Comparison of ENCODE assay signal across 15 mouse cellular contexts in the genomic region with DNA sequence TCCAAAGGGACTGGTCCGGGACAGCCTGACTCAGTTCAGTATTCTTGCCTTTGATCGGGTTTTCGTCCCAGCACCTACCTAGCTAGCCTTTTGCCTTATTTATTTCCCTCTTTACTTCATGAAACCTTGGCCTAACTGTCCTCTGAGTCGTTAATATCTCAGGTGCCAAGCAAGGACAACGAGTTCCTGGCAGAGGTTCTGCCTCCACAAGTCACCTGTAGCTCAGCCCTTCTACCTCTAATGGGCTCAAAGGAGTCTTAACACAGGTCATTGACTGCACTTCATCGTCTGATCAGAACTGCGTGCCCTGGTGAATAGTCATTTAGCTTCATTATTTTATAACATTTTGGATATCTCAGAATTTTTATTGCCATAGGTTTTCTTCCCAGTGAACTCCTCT. TPM values are rescaled to one million over a fixed set of nuclear protein-coding genes. Genes with fewer than 3 reads are reported as not detected.
"Had no signal": no experiment of that assay in that cellular context is flagged by ENCODE, and none has a peak within 500 bp of the region (broad histone marks: within the 10 kb centered on the region; RNA-seq: fewer than 3 reads in every experiment).

No protein-coding gene starts in this region.

- H3K27ac ChIP-seq: limb, embryonic 13.5 days; liver, embryonic 14.5 days; midbrain, embryonic 10.5 days; neural tube, embryonic 15.5 days had no signal

- H3K4me1 ChIP-seq: limb, embryonic 13.5 days; midbrain, embryonic 10.5 days; neural tube, embryonic 15.5 days had no signal

- H3K9me3 ChIP-seq: limb, embryonic 13.5 days; midbrain, embryonic 10.5 days; neural tube, embryonic 15.5 days had no signal

- ATAC-seq: intestine, embryonic 16.5 days had no signal

- H3K27me3 ChIP-seq: neural tube, embryonic 15.5 days had no signal

- H3K4me2 ChIP-seq: limb, embryonic 13.5 days; neural tube, embryonic 15.5 days had no signal

- H3K4me3 ChIP-seq: limb, embryonic 13.5 days; midbrain, embryonic 10.5 days; myocyte; neural tube, embryonic 15.5 days had no signal

- H3K9ac ChIP-seq: limb, embryonic 13.5 days; liver, embryonic 14.5 days; neural tube, embryonic 15.5 days had no signal

- DNase-seq: left cerebral cortex, postnatal 4 days; midbrain, embryonic 14.5 days; right cerebral cortex, adult 18-20 months; right cerebral cortex, postnatal 25 days; thymus, postnatal 36 days had no signal

- H3K36me3 ChIP-seq: limb, embryonic 13.5 days; midbrain, embryonic 10.5 days; neural tube, embryonic 15.5 days had no signal

RNA-seq across cellular contexts. Expression of a gene that starts 2.7 kb away (rescaled TPM):
- total RNA-seq: megakaryocyte, adult 5-6 weeks had no signal
- polyA plus RNA-seq: limb, embryonic 13.5 days; liver, adult 2 months; midbrain, embryonic 10.5 days; midbrain, embryonic 14.5 days; neural tube, embryonic 11.5 days; neural tube, embryonic 15.5 days; thymus, postnatal 0 days had no signal
